Mouse (Mus musculus): ENCODE results near the gene Tgfb3.

DNA sequence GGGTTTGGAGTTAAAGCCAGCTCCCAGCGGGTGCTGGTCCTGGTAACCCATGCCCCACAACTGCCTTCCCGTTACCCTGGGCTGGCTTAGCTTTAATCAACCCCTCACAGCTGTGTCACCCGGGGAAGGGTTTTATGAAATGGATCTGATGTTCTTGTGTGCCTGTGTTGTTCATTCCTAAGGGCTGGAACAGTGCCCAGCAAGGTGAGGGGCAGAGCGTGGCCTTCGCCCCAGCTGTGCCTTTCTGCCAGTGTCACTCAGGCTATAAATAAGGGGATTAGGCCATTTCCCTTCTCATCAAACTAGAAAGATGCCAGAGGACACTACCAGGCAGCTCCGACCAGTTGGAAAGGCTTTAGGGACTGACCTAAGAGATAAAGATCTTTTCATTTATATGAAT lies 29.0 kb downstream of the Tgfb3 start:
- TF ChIP-seq CTCF (IDR thresholded peaks at IDR 0.05; ENCODE audit: control insufficient read depth, insufficient read depth, insufficient replicate concordance, low read depth, low read length): no peak
- no peak for TF ChIP-seq POLR2A (IDR thresholded peaks at IDR 0.05; ENCODE audit: control insufficient read depth, low read depth, low read length)
